Mouse (Mus musculus) lung, embryonic 14.5 days (tissue): Measurements from ENCODE around the gene Srsf7. TPM values are rescaled to one million over a fixed set of nuclear protein-coding genes. Genes with fewer than 3 reads are reported as not detected.

Experiments used
- ATAC-seq: fragments of 200-750 bp; cut with Nextera tagmentation; 2 replicates; pipeline ENCODE4 v1.8.0; 2017; ENCODE audit warnings: mild to moderate bottlenecking, moderate TSS enrichment, moderate library complexity; ENCODE audit not compliant: insufficient read depth
- DNase-seq: peaks from one replicate; pipeline ENCODE4 v3.0.0-alpha.2; 2015
- H3K27ac ChIP-seq: fragments of 300-500 bp; sonication (generic); 2 replicates; pipeline ENCODE4 v1.5.1; 2014; ENCODE audit warnings: low read depth, mild to moderate bottlenecking, moderate library complexity
- H3K27me3 ChIP-seq: fragments of 300-500 bp; sonication (generic); 2 replicates; pipeline ENCODE4 v1.6.1; 2014; ENCODE audit warnings: low read length, control low read depth; ENCODE audit not compliant: insufficient read depth
- H3K36me3 ChIP-seq: fragments of 300-500 bp; sonication (generic); 2 replicates; pipeline ENCODE4 v1.6.1; 2014; ENCODE audit warnings: control low read depth; ENCODE audit not compliant: insufficient read depth
- H3K4me1 ChIP-seq: fragments of 300-500 bp; sonication (generic); 2 replicates; pipeline ENCODE4 v1.6.1; 2014; ENCODE audit warnings: antibody characterized with exemption, control low read depth; ENCODE audit not compliant: insufficient read depth
- H3K4me2 ChIP-seq: fragments of 300-500 bp; sonication (generic); 2 replicates; pipeline ENCODE4 v1.6.1; 2014; ENCODE audit warnings: mild to moderate bottlenecking
- H3K4me3 ChIP-seq: fragments of 300-500 bp; sonication (generic); 2 replicates; pipeline ENCODE4 v1.5.1; 2014; ENCODE audit warnings: low read depth, low read length
- H3K9ac ChIP-seq: fragments of 300-500 bp; sonication (generic); 2 replicates; pipeline ENCODE4 v1.6.1; 2014
- H3K9me3 ChIP-seq: fragments of 300-500 bp; sonication (generic); 2 replicates; pipeline ENCODE4 v1.6.1; 2016; ENCODE audit warnings: low read depth, low read length, control low read depth
- CTCF ChIP-seq: IDR thresholded peaks from 2 replicates; pipeline ENCODE4 v1.5.1; 2016; ENCODE audit warnings: antibody characterized with exemption, low read depth
- WGBS: fragments of 180-500 bp; shearing (Covaris S2); extraction: QIAGEN DNeasy Blood & Tissue Kit; methylation state at CpG from one replicate; pipeline ENCODE4 v1.1.7; 2014; 5-methylcytosine and 5-hydroxymethylcytosine counted together
- polyA plus RNA-seq: library from polyadenylated mRNA; unstranded; fragments of >200 nt; fragmentation: Nextera tagmentation; extraction: Ambion mirVana; gene quantifications from 2 replicates; pipeline ENCODE4 v1.2.1, GENCODE M21; 2014

The Srsf7 gene
- polyA plus RNA-seq, 1 experiment from 2014 or later, result 732 TPM

DNA sequence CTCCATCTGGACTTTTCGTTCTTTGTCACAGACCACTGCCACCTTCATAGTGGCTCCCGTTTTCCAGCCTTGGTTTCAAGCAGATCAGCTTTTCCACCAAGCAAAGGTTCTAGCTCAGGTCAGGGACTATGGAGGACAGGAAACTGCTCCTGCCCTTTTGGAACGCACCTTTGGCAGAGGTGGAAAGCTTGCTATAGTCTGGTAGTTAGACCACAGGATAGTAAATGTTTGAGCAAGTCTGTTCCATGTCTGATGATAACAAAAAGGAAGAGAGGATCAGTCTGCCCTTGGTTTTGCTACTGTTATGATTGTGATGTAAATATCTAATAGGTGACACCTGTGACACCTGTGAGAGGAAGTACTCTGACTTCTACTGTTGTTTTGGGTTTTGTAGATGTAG lies 31.1 kb downstream of the Srsf7 start:
- Histone ChIP-seq H3K27ac (no peak overlapping the region), H3K4me1 (no peaks in the 10 kb centered on the region), H3K4me3 (no peak overlapping the region), H3K36me3 (no peaks in the 10 kb centered on the region), H3K9me3 (no peaks in the 10 kb centered on the region), H3K4me2 (no peak overlapping the region), H3K9ac (no peak overlapping the region), H3K27me3 (no peaks in the 10 kb centered on the region)
- ATAC-seq, result no peak
- no peak for DNase-seq
- no peak for TF ChIP-seq CTCF
- WGBS, result 90% methylated on average over 3 of the region's 3 CpGs

DNA sequence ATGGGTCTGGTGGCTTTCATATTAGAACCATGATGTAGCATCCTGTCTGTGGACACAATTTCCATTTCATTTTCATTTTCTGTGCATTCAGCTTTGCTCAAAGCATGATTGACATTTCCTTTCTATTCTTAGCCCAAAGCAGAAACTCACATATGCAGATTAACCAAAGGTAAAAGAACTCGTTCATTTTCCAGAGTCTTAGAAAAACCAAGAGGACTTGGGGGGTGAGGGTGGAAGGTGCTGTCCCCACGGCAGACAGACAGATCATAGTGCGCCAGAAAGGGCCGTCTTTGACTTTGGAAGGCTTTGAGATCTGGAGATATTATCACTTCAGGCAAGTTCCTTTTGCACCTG lies 31.7 kb downstream of the Srsf7 start:
- no peak overlapping the region for H3K27ac ChIP-seq
- ATAC-seq (no peak), DNase-seq (no peak)
- no peaks in the 10 kb centered on the region for H3K27me3 ChIP-seq
- 76% methylated on average over 4 of the region's 4 CpGs for WGBS
- no peak overlapping the region for H3K4me2 ChIP-seq
- no peaks in the 10 kb centered on the region for H3K4me1 ChIP-seq
- no peak overlapping the region for H3K4me3 ChIP-seq
- no peak for TF ChIP-seq CTCF
- H3K36me3 ChIP-seq, result no peaks in the 10 kb centered on the region
- H3K9me3 ChIP-seq, result no peaks in the 10 kb centered on the region
- H3K9ac ChIP-seq, result no peak overlapping the region

DNA sequence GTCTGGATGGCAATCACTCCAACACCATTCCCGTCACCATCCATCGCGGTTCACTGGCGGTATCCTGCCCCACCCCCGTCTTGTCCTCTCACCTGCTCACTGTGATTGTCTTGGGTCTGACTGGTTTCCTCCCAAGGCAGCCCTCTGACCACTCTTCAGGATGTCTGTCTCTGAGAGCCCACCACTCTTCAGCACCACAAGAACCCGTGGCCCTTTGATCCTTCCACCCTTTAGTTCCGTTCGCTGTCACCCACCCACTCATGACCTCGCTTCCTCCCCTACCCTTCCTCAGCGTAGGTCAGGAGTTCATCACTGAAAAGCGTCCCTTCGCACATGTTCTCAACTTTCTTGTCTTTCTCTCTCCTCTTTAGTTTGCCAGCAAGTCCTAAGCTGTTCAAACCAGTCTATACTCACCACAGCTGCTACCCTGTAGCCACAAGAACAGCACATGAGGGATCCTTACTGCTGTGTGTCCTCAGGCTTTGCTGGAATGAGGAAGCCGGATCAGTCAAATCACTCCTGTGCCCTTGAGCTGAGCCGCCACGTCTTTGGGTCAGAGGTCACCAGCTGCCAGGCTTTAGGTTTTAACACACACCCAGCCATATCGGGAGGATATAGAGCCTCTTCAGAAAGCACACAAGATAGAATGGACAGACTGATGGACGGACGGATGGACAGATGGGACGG lies 32.3 kb downstream of the Srsf7 start:
- H3K4me2 ChIP-seq, result no peak overlapping the region
- H3K9me3 ChIP-seq, result no peaks in the 10 kb centered on the region
- no peak overlapping the region for H3K27ac ChIP-seq
- H3K4me3 ChIP-seq, result no peak overlapping the region
- H3K9ac ChIP-seq, result no peak overlapping the region
- H3K27me3 ChIP-seq, result no peaks in the 10 kb centered on the region
- ATAC-seq (no peak), DNase-seq (no peak)
- H3K36me3 ChIP-seq, result no peaks in the 10 kb centered on the region
- no peak for TF ChIP-seq CTCF
- 55% methylated on average over 19 of the region's 19 CpGs for WGBS
- H3K4me1 ChIP-seq, result no peaks in the 10 kb centered on the region

DNA sequence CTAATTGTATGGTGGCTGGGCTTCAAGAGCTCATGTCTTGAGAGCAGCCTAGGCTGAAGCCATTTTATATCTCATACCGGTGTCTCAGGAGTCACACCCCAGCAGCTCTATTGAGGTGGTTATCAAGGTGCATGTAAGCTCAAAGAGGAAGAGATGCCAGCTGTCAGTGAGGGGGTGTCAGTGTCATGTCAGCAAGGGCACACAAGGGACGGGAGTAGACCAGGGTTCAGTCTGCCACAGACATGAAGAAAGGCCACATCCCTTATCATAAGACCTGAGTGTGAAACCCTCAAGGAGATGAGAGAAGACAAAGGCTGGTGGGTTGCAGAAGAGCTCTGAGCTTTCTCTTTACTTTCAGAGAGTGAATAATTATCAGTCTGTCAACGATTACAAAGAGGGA lies 33.0 kb downstream of the Srsf7 start:
- H3K27me3 ChIP-seq, result no peaks in the 10 kb centered on the region
- H3K9ac ChIP-seq, result no peak overlapping the region
- 69% methylated on average over 3 of the region's 3 CpGs for whole genome bisulfite sequencing
- no peaks in the 10 kb centered on the region for H3K9me3 ChIP-seq
- no peak overlapping the region for H3K4me3 ChIP-seq
- no peak for TF ChIP-seq CTCF
- no peak for DNase-seq
- no peak overlapping the region for H3K4me2 ChIP-seq
- H3K4me1 ChIP-seq, result no peaks in the 10 kb centered on the region
- H3K36me3 ChIP-seq, result no peaks in the 10 kb centered on the region
- no peak overlapping the region for H3K27ac ChIP-seq
- no peak for ATAC-seq

DNA sequence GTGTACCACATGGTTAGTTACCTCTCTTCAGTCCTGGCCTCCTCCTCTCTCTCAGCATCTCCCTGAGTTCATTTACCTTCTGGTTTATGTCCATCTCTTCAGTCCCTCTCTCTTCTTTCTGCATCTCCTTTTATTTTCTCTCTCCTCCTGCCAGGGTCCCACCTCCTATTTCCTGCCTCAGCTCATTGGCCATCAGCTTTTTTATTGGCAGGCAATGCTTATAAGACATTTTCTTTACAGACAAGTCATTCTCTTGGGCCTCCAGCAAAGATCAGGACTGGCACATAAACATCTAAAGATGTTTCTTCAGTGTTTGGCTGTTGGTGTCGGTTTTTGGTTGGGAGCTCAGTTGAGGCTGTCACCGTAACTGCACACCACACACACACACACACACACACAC lies 33.4 kb downstream of the Srsf7 start:
- TF ChIP-seq CTCF, result no peak
- 77% methylated on average over 2 of the region's 2 CpGs for WGBS
- Histone ChIP-seq H3K27me3 (no peaks in the 10 kb centered on the region), H3K9me3 (no peaks in the 10 kb centered on the region), H3K9ac (no peak overlapping the region), H3K4me3 (no peak overlapping the region), H3K4me1 (no peaks in the 10 kb centered on the region), H3K4me2 (no peak overlapping the region), H3K27ac (no peak overlapping the region), H3K36me3 (no peaks in the 10 kb centered on the region)
- ATAC-seq, result no peak
- DNase-seq, result no peak

DNA sequence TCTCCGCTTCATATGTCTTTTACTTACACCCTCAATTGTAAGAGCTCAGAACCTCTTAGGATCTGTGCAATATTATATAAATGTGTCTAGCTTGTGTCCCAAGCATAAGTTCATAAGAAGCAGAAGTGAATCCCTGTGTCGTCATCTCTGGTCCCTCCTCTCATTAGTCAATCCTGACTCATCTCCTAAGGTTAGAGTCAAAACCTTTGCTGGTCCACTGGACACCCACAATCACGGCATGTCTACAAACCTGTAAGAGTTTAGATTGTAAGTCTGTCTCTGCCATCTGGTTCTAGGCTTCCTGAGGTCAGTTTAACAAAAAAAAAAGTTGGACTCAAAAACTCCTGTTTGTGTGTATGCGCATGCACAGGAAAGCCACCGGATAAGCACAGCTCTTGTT lies 34.3 kb downstream of the Srsf7 start:
- no peaks in the 10 kb centered on the region for H3K9me3 ChIP-seq
- H3K9ac ChIP-seq, result no peak overlapping the region
- no peak overlapping the region for H3K27ac ChIP-seq
- no peak overlapping the region for H3K4me3 ChIP-seq
- TF ChIP-seq CTCF, result no peak
- H3K4me2 ChIP-seq, result no peak overlapping the region
- WGBS, result 79% methylated on average over 5 of the region's 5 CpGs
- ATAC-seq, result no peak
- H3K27me3 ChIP-seq, result no peaks in the 10 kb centered on the region
- H3K4me1 ChIP-seq, result no peaks in the 10 kb centered on the region
- DNase-seq, result no peak
- no peaks in the 10 kb centered on the region for H3K36me3 ChIP-seq

DNA sequence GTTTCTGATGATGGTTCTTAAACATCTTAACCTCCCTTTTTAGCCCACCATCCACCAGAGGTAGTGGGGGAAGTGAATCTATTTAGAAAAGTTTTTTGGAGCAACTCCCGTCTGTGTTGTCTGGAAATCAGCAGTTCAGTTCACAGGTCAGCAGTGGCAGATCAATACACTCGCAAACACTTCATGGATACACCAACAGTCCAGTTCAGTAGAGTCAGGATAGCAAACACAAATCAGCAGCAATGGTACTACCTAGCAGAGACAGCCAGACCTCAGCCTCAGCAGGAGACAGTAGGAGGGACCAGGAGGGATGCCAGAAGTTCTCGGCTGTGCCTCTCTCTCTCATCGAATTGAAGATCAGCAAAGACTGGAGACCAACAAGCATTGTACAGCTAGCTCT lies 35.2 kb downstream of the Srsf7 start:
- no peak for ATAC-seq

DNA sequence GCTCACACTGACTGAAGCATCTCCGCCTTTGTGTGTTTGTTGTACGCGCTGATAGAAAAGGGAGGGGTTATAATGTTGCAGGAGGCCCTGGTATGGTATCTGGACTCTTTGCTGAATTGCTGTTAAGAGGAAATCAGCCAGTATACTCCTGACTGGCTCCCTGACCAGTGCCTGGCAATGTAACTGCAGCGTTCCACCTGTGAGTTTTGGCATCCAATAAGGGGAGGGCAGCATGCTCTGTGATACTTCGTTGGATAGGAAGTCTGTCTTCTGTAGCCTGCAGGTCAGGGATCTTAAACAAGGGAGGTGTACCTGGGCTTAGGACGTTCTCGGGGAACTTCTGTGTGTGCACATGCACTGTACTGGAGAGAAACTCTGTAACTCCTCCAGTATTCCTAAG lies 36.2 kb downstream of the Srsf7 start:
- no peak for TF ChIP-seq CTCF
- WGBS, result 87% methylated on average over 7 of the region's 7 CpGs
- Histone ChIP-seq H3K4me3 (no peak overlapping the region), H3K27me3 (no peaks in the 10 kb centered on the region), H3K9ac (no peak overlapping the region), H3K9me3 (no peaks in the 10 kb centered on the region), H3K27ac (no peak overlapping the region), H3K36me3 (no peaks in the 10 kb centered on the region), H3K4me1 (no peaks in the 10 kb centered on the region), H3K4me2 (no peak overlapping the region)
- DNase-seq, result no peak
- no peak for ATAC-seq

More for the DNA sequence above, 35.2 kb downstream of the Srsf7 start:
- H3K9me3 ChIP-seq, result no peaks in the 10 kb centered on the region
- no peak overlapping the region for H3K27ac ChIP-seq
- H3K27me3 ChIP-seq, result no peaks in the 10 kb centered on the region
- no peak overlapping the region for H3K4me2 ChIP-seq
- H3K9ac ChIP-seq, result no peak overlapping the region
- no peak overlapping the region for H3K4me3 ChIP-seq
- no peaks in the 10 kb centered on the region for H3K36me3 ChIP-seq
- no peak for TF ChIP-seq CTCF
- no peak for DNase-seq
- H3K4me1 ChIP-seq, result no peaks in the 10 kb centered on the region
- WGBS, result 81% methylated on average over 4 of the region's 4 CpGs
